Mouse (Mus musculus) heart, adult 2 months (tissue): ENCODE measurements around the gene Olfr533. TPM values are rescaled to one million over a fixed set of nuclear protein-coding genes. Genes with fewer than 3 reads are reported as not detected.
"Not testable (repeated sequence)": the region's sequence is repeated elsewhere in the genome, so short reads cannot be mapped to it uniquely, and the experiment has no call there.

Source experiments
- DNase-seq, 2 experiments: peaks; one replicate each; pipeline ENCODE4 v3.0.0; 2021
- H3K27ac ChIP-seq: fragments of 200-600 bp; 2 replicates; pipeline ENCODE4 v1.8.1; 2022
- H3K27me3 ChIP-seq: fragments of 200-500 bp; 2 replicates; pipeline ENCODE4 v1.6.1; 2012; ENCODE audit warnings: mild to moderate bottlenecking, low read length, inconsistent platforms, mixed read lengths; ENCODE audit not compliant: control insufficient read depth, insufficient read depth
- H3K36me3 ChIP-seq: fragments of 200-500 bp; 2 replicates; pipeline ENCODE4 v1.6.1; 2012; ENCODE audit warnings: low read length, inconsistent platforms; ENCODE audit not compliant: control insufficient read depth, insufficient read depth
- H3K4me1 ChIP-seq: fragments of 200-500 bp; 2 replicates; pipeline ENCODE4 v1.6.1; 2011; ENCODE audit warnings: low read length; ENCODE audit not compliant: control insufficient read depth, insufficient read depth
- H3K4me3 ChIP-seq: fragments of 200-600 bp; 2 replicates; pipeline ENCODE4 v1.8.1; 2022
- H3K79me2 ChIP-seq: fragments of 200-500 bp; replicated peaks from 2 replicates; pipeline ENCODE4 v1.6.1; 2012; ENCODE audit warnings: mild to moderate bottlenecking, inconsistent platforms, low read length, moderate library complexity, mixed read lengths; ENCODE audit not compliant: control insufficient read depth, insufficient read depth
- H3K9ac ChIP-seq: fragments of 200-500 bp; 2 replicates; pipeline ENCODE4 v1.6.1; 2012; ENCODE audit warnings: low read depth, mild to moderate bottlenecking, control low read depth, inconsistent platforms, low read length, mixed read lengths
- CTCF ChIP-seq: fragments of 200-600 bp; IDR thresholded peaks from 2 replicates; pipeline ENCODE4 v1.8.1; 2022; ENCODE audit warnings: antibody characterized with exemption, mild to moderate bottlenecking, moderate library complexity
- EP300 ChIP-seq: fragments of 200-500 bp; IDR thresholded peaks from 2 replicates; pipeline ENCODE4 v1.6.1; 2011; ENCODE audit warnings: low read depth, low read length, control low read depth; ENCODE audit not compliant: insufficient read depth
- POLR2A ChIP-seq: fragments of 200-500 bp; IDR thresholded peaks from 2 replicates; pipeline ENCODE4 v1.6.1; 2011; ENCODE audit warnings: mild to moderate bottlenecking, low read depth, low read length, control low read depth; ENCODE audit not compliant: insufficient read depth
- WGBS: fragments of 180-500 bp; shearing (Covaris S2); methylation state at CpG from one replicate; pipeline ENCODE4 v1.1.7; 2018; 5-methylcytosine and 5-hydroxymethylcytosine counted together
- intact Hi-C: fragments of 180-260 bp; cut with DNase I; formaldehyde crosslinking; loops from one replicate; pipeline ENCODE4 v1.15.1; 2025
- polyA plus RNA-seq: library from polyadenylated mRNA; depleted of rRNA; stranded (reverse); fragments of >200 nt; gene quantifications from 2 replicates; pipeline ENCODE4 v1.2.3, GENCODE M21; 2012; rRNA removed
- total RNA-seq, 2 experiments: library from RNA; stranded (reverse); gene quantifications; 2 replicates each; pipeline ENCODE4 v1.2.3; 2021

The Olfr533 gene
- total and polyA plus RNA-seq, 3 experiments: not detected

DNA sequence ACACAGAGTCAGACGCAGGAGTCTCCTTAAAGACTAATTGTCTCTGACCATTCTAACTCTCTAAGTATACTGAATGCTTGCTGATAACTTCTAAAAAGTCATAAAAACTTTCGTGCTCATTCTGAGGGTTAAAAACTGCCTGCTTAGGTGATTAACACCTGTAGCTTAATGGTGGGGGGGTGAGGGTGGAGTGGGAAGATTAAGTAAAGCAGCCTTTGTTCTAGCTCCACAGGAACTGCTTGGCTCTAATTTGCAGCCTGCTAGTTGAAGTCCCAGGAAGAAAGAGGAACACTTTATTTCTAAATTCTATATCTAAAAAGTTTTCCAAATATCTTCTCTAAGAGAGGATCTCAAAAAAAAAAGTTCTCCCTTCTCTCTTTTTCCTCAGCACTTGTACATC is 31.1 kb downstream of the Olfr533 start:
- Histone ChIP-seq H3K27ac (no peak overlapping the region), H3K36me3 (no peaks in the 10 kb centered on the region), H3K79me2 (no peaks in the 10 kb centered on the region), H3K27me3 (no peaks in the 10 kb centered on the region), H3K9ac (no peak overlapping the region), H3K4me3 (no peak overlapping the region), H3K4me1 (no peaks in the 10 kb centered on the region)
- no peak for TF ChIP-seq EP300
- TF ChIP-seq CTCF: no peak
- no peak for TF ChIP-seq POLR2A
- WGBS: 45% methylated on average over 2 of the region's 2 CpGs
- intact Hi-C loops: no loop called here
- DNase-seq: no peak

DNA sequence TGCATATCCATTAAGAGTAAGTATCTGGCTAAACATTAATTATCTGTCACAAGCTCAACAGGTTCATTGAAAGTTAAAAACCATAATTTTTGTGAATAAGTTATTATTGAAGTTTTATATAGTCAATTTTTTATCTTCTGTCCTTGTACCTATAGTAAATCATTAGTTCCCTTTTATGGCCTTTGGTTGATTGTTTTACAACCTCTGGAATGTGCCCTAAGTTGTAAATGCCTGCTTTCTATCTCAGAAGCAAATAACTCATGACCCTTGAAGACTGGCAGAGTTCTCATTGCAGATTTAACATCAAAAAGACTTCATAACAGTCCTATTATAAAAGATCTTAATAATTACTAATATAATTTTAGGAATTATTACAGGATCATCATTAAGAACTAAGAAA is 31.5 kb downstream of the Olfr533 start:
- Histone ChIP-seq H3K27me3 (no peaks in the 10 kb centered on the region), H3K9ac (no peak overlapping the region), H3K27ac (no peak overlapping the region), H3K4me3 (no peak overlapping the region), H3K79me2 (no peaks in the 10 kb centered on the region), H3K36me3 (no peaks in the 10 kb centered on the region), H3K4me1 (no peaks in the 10 kb centered on the region)
- intact Hi-C loops: no loop called here
- no peak for DNase-seq
- TF ChIP-seq CTCF: no peak
- no peak for TF ChIP-seq EP300
- no peak for TF ChIP-seq POLR2A

DNA sequence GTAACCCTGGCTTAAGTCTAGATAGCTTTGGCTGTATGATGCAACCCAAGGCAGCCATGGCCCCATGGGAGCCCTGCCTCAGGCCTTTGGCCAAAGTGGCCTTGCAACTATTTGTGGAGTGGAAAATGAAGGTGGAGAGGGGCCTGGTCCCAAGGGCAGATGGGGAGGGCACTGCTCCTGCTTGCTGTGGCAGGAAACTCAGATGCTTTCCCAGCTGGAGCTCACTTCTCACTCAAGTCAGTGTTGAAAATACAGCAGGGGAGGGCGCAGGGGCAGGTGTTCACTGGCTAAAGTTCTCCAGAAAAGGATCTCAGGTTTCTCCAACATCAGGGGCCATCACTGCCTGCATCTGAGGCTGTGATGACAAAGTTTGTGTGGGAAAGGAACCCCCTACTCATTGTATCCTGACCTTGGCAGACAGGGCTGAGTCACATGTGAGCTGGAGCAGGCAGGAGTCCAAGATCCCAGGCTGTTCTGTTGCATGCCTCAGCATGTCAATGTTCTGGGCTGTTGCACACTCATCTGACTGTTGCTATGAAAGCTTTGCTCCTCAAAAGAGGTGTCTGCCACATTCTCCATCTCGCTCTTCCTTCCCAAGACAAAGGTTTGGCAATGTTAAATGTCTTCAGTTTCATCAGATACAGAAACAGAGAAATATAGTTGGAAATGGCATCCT is 44.3 kb downstream of the Olfr533 start, which contains the start of gene Olfr536:
Olfr536 (minus strand) TSS at position 51 of the 676 bp plus-strand sequence.
- DNase-seq, H3K9ac ChIP-seq, H3K36me3 ChIP-seq, H3K79me2 ChIP-seq, H3K4me1 ChIP-seq, H3K4me3 ChIP-seq, intact Hi-C loops, H3K27me3 ChIP-seq, H3K27ac ChIP-seq: not testable (repeated sequence)
- WGBS: 57% methylated on average over 2 of the region's 2 CpGs

Other genes starting within 250 kb of the Olfr533 start
- not detected for gene Cd163l1, start 245.1 kb upstream of the Olfr533 start, total RNA-seq
- 0.27 TPM in 1 of 2 replicates, not detected in the other for gene Cd163l1, start 245.1 kb upstream of the Olfr533 start, polyA plus RNA-seq
- not detected for gene 5830411N06Rik, start 216.1 kb upstream of the Olfr533 start, total RNA-seq
- gene 5830411N06Rik, start 216.1 kb upstream of the Olfr533 start, polyA plus RNA-seq: 0.12 TPM in 1 of 2 replicates, not detected in the other
- not detected for gene Olfr525, start 142.5 kb upstream of the Olfr533 start, total RNA-seq
- gene Olfr525, start 142.5 kb upstream of the Olfr533 start, polyA plus RNA-seq: not detected in 2 replicates
- not detected for gene Olfr527, start 129.4 kb upstream of the Olfr533 start, total RNA-seq
- gene Olfr527, start 129.4 kb upstream of the Olfr533 start, polyA plus RNA-seq: not detected in 2 replicates
- gene Olfr60, start 101.7 kb upstream of the Olfr533 start, total RNA-seq: not detected
- gene Olfr60, start 101.7 kb upstream of the Olfr533 start, polyA plus RNA-seq: not detected in 2 replicates
- not detected for gene Olfr530, start 87.0 kb upstream of the Olfr533 start, total RNA-seq
- gene Olfr530, start 87.0 kb upstream of the Olfr533 start, polyA plus RNA-seq: not detected in 2 replicates
- not detected for gene Olfr531, start 60.5 kb upstream of the Olfr533 start, total RNA-seq
- gene Olfr531, start 60.5 kb upstream of the Olfr533 start, polyA plus RNA-seq: not detected in 2 replicates
- gene Olfr532, start 41.7 kb upstream of the Olfr533 start, total RNA-seq: not detected
- gene Olfr532, start 41.7 kb upstream of the Olfr533 start, polyA plus RNA-seq: not detected in 2 replicates
- not detected for gene Olfr535, start 20.8 kb downstream of the Olfr533 start, total RNA-seq
- gene Olfr535, start 20.8 kb downstream of the Olfr533 start, polyA plus RNA-seq: not detected in 2 replicates
- gene Olfr536, start 44.0 kb downstream of the Olfr533 start, total RNA-seq: not detected
- gene Olfr536, start 44.0 kb downstream of the Olfr533 start, polyA plus RNA-seq: not detected in 2 replicates
- not detected for gene Olfr538, start 104.5 kb downstream of the Olfr533 start, total RNA-seq
- gene Olfr538, start 104.5 kb downstream of the Olfr533 start, polyA plus RNA-seq: not detected in 2 replicates
- gene Olfr46, start 137.9 kb downstream of the Olfr533 start, total RNA-seq: not detected
- gene Olfr46, start 137.9 kb downstream of the Olfr533 start, polyA plus RNA-seq: not detected in 2 replicates
- gene Olfr61, start 165.6 kb downstream of the Olfr533 start, total RNA-seq: not detected
- gene Olfr61, start 165.6 kb downstream of the Olfr533 start, polyA plus RNA-seq: not detected in 2 replicates
- gene Olfr53, start 183.1 kb downstream of the Olfr533 start, total RNA-seq: not detected
- not detected in 2 replicates for gene Olfr53, start 183.1 kb downstream of the Olfr533 start, polyA plus RNA-seq
- gene Olfr539, start 196.6 kb downstream of the Olfr533 start, total RNA-seq: not detected
- gene Olfr539, start 196.6 kb downstream of the Olfr533 start, polyA plus RNA-seq: not detected in 2 replicates
- not detected for gene Olfr45, start 218.6 kb downstream of the Olfr533 start, total RNA-seq
- gene Olfr45, start 218.6 kb downstream of the Olfr533 start, polyA plus RNA-seq: not detected in 2 replicates
- gene Olfr541, start 233.9 kb downstream of the Olfr533 start, total RNA-seq: not detected
- gene Olfr541, start 233.9 kb downstream of the Olfr533 start, polyA plus RNA-seq: not detected in 2 replicates